Mouse (Mus musculus) stomach, embryonic 15.5 days (tissue): ENCODE measurements around the gene Zfp553. TPM values are rescaled to one million over a fixed set of nuclear protein-coding genes. Genes with fewer than 3 reads are reported as not detected.

Experiments
- ATAC-seq: fragments of 200-750 bp; cut with Nextera tagmentation; 2 replicates; pipeline ENCODE4 v1.8.0; 2017; ENCODE audit warnings: low read depth, moderate number of reproducible peaks, moderate TSS enrichment; ENCODE audit not compliant: insufficient read depth, low FRiP score
- H3K27ac ChIP-seq: fragments of 300-500 bp; sonication (generic); 2 replicates; pipeline ENCODE4 v1.5.1; 2015; ENCODE audit warnings: mild to moderate bottlenecking, inconsistent platforms
- H3K27me3 ChIP-seq: fragments of 300-500 bp; sonication (generic); replicated peaks from 2 replicates; pipeline ENCODE4 v1.6.1; 2015; ENCODE audit warnings: inconsistent platforms
- H3K36me3 ChIP-seq: fragments of 300-500 bp; sonication (generic); 2 replicates; pipeline ENCODE4 v1.6.1; 2015; ENCODE audit warnings: inconsistent platforms
- H3K4me1 ChIP-seq: fragments of 300-500 bp; sonication (generic); 2 replicates; pipeline ENCODE4 v1.6.1; 2015; ENCODE audit warnings: inconsistent platforms
- H3K4me2 ChIP-seq: fragments of 300-500 bp; sonication (generic); 2 replicates; pipeline ENCODE4 v1.6.1; 2015; ENCODE audit warnings: mild to moderate bottlenecking, inconsistent platforms
- H3K4me3 ChIP-seq: fragments of 300-500 bp; sonication (generic); replicated peaks from 2 replicates; pipeline ENCODE4 v1.5.1; 2015; ENCODE audit warnings: inconsistent platforms
- H3K9ac ChIP-seq: fragments of 300-500 bp; sonication (generic); 2 replicates; pipeline ENCODE4 v1.6.1; 2015; ENCODE audit warnings: inconsistent platforms
- H3K9me3 ChIP-seq: fragments of 300-500 bp; sonication (generic); 2 replicates; pipeline ENCODE4 v1.6.1; 2016; ENCODE audit warnings: inconsistent platforms
- WGBS: fragments of 180-500 bp; shearing (Covaris S2); methylation state at CpG from one replicate; pipeline ENCODE4 v1.1.7; 2015; 5-methylcytosine and 5-hydroxymethylcytosine counted together
- polyA plus RNA-seq: library from polyadenylated mRNA; unstranded; fragments of >200 nt; fragmentation: Nextera tagmentation; extraction: Ambion mirVana; gene quantifications from 2 replicates; pipeline ENCODE4 v1.2.1, GENCODE M21; 2015

Gene Zfp553
- polyA plus RNA-seq, 1 experiment from 2014 or later = 33.9 TPM

DNA sequence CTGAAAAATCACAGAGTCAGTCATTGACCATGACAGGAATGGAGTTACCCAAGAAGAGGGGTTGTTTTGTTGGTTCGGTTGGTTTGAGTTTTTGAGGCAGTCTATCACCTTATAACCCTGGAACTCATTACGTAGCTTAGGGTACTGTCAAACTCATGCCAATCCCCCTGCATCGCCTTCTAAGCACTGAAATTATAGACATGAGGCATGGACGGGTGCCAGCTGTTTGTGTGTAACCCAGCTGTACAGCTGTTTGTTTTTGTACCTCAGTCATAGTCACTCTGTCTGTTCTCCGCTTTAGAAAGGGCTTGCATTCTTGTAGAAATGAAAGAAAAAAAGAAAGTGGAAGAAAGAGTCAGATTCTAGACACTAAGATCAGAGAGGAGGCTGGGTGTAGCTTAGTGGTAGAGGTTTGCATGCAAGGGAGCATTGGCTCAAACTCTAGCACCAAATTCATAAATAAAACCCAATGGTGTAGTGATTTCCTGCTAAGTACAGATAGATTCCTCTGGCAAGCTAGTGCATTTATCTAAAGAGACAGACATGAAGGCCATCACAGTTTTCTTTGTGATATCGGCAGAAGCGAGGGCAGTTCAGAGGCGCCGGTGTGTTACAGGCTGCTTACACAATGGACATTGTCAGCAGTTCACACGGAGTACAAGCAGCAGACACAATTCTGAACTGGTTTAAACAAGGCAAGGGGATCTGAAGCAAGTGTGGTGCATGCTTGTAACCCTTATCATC, 29.5 kb downstream of the Zfp553 start:
- WGBS = 69% methylated on average over 10 of the region's 10 CpGs
- no peak overlapping the region for H3K4me2 ChIP-seq
- no peaks in the 10 kb centered on the region for H3K36me3 ChIP-seq
- H3K4me1 ChIP-seq = peaks cover 16% of the 10 kb centered on the region
- H3K9ac ChIP-seq = no peak overlapping the region
- no peak overlapping the region for H3K4me3 ChIP-seq
- H3K27me3 ChIP-seq = no peaks in the 10 kb centered on the region
- ATAC-seq = no peak
- no peak overlapping the region for H3K27ac ChIP-seq
- no peaks in the 10 kb centered on the region for H3K9me3 ChIP-seq

DNA sequence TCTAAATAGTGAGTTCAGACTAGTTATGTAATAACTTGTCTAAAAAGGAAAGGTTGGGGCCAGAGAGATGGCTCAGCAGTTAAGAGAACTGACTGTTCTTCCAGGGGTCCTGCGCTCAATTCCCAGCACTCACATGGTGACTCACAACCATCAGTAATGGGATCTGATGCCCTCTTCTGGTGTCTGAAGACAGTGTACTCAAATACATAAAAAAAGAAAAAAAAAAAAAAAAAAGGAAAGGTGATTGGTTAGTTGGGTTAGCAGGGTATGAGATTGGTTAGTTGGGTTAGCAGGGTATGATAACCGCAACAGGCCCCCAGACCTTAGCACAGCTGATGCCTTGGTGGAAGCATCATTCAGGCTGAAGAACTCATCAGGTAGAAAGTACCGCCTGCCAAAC, 30.7 kb downstream of the Zfp553 start:
- no peaks in the 10 kb centered on the region for H3K27me3 ChIP-seq
- 96% methylated on average over 3 of the region's 3 CpGs for WGBS
- no peaks in the 10 kb centered on the region for H3K9me3 ChIP-seq
- no peak overlapping the region for H3K9ac ChIP-seq
- H3K36me3 ChIP-seq = no peaks in the 10 kb centered on the region
- H3K4me2 ChIP-seq = no peak overlapping the region
- H3K4me1 ChIP-seq = peaks cover 16% of the 10 kb centered on the region
- ATAC-seq = no peak
- no peak overlapping the region for H3K4me3 ChIP-seq
- H3K27ac ChIP-seq = no peak overlapping the region

DNA sequence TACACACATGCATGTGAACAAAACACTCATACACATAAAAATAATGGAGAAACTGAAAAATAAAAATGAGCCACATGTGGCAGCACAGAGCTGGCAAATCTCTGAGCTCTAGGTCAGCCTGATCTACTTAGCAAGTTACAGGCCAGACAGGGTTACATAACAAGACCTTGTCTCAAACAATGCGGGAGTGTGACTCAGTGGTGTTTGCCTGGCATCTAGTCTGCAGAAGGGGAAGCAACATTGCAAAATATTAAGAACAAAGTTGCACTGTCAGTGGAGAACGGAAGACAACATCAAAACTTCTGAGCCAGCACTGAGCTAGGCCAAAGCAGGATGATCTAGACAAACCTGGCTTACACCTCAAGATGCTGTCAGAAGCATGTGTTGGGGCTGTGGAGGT, 37.4 kb downstream of the Zfp553 start:
- H3K4me1 ChIP-seq = peaks cover 15% of the 10 kb centered on the region
- no peak overlapping the region for H3K4me2 ChIP-seq
- peaks cover 7% of the 10 kb centered on the region; the same call in 1 of the 2 replicates for H3K36me3 ChIP-seq
- no peaks in the 10 kb centered on the region for H3K27me3 ChIP-seq
- no peak overlapping the region for H3K27ac ChIP-seq
- WGBS = 79% methylated on average over 2 of the region's 2 CpGs
- no peaks in the 10 kb centered on the region for H3K9me3 ChIP-seq
- H3K9ac ChIP-seq = no peak overlapping the region
- no peak overlapping the region for H3K4me3 ChIP-seq
- no peak for ATAC-seq

DNA sequence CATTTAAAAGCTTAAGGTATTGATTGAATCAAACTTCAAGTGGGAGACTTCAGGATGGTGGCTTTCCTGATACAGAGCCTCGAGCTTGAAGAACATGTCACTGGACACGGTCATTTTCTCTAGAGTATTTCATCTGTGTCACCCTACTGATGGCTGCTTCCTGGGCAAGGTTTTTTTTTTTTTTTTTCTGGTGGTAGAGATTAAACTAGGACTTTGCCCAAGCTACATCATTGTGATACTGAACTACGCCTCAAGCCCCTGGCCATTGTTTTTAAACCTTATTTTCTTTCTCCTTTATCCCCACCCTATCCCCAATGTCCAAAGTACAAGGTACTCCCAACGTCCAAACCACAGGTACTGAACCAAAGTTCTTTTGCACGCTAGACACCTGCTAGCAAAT, 37.8 kb downstream of the Zfp553 start:
- Histone ChIP-seq H3K4me3 (no peak overlapping the region), H3K9ac (no peak overlapping the region), H3K9me3 (no peaks in the 10 kb centered on the region), H3K4me1 (peaks cover 15% of the 10 kb centered on the region), H3K36me3 (peaks cover 7% of the 10 kb centered on the region; the same call in 1 of the 2 replicates), H3K4me2 (no peak overlapping the region), H3K27me3 (no peaks in the 10 kb centered on the region), H3K27ac (no peak overlapping the region)
- ATAC-seq = no peak
- WGBS = 77% methylated on average over 5 of the region's 5 CpGs

DNA sequence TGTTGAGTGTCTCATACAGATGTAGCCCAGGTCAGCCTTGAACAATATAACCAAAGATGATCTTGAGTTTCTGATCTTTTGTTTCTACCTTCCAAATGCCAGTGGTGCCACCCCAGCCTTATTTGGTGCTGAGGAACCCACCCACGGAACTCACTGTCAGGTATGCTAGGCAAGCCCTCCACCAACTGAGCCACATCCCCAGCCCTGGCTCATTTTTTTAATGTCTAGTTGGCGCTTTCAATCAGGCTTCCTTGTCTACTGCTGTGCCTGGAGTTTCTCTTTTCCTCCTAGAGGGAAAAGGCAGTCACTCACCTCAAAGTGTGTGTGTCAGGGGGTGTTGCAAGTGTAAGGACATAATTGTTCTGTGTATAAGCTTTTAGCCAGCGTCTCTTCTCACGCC, 38.2 kb downstream of the Zfp553 start:
- no peak for ATAC-seq
- peaks cover 7% of the 10 kb centered on the region; the same call in 1 of the 2 replicates for H3K36me3 ChIP-seq
- peaks cover 15% of the 10 kb centered on the region for H3K4me1 ChIP-seq
- H3K4me3 ChIP-seq = no peak overlapping the region; the same call in 1 of the 2 replicates
- H3K4me2 ChIP-seq = 0 out of 2 replicates have a peak overlapping the region, but pooled peaks have one; percentile 2
- no peak overlapping the region for H3K9ac ChIP-seq
- H3K27ac ChIP-seq = no peak overlapping the region
- H3K27me3 ChIP-seq = no peaks in the 10 kb centered on the region
- 95% methylated on average over 4 of the region's 4 CpGs for WGBS
- H3K9me3 ChIP-seq = no peaks in the 10 kb centered on the region

DNA sequence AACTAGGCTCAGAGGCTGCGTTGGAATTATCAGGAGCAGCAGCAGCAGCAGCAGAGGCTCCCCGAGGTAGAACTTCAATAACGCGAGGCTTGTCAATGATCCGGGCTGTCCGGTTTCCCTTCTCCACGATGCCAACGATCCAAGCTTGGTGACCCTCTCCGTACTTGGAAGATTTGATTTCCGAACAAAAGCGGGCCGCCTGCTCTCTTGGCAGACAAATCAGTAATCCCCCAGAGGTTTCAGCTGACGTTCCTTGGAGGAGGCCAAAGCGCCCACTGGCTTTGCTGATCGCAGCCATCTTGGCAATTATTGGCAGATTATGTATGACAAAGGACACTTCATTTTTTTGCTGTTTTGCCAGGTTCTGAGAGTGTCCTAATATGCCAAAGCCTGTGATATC, 39.7 kb downstream of the Zfp553 start:
- no peak for ATAC-seq

DNA sequence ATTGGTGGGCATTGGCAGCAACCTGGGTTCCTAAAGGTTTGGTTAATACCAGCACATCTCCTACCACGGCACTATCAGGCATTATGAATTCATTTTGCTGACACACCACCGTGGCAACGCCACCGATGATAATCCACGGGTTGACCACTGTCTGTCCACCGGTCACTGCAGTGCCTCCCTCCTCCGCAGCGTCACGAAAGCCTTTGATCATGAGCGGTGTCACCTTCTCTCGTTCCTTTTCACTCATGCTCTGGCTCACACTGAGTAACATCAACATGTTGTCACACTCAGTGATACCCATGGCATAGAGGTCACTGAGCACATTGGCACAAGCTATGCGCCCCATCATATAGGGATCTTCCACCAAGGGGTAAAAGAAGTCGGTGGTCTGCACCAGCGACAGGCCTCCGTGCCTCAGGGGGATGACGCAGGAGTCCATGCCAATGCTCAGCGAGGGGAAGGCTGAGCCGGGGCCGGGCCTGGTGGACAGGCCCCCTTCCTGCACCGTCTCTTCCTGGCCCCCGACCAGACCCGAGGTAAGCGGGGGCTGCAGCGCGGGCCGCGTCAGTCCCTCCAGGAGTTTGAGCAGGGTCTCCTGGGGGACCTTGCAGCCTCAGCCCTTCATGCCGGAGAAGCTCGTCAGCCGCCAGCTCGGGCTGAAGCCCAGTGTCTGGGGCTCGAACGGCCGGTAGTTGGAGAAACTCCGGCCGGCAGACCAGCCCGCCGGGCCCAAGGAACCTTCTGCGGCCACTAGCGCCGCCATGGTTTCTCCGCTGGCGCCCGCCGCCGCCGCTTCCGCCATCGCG, 40.5 kb downstream of the Zfp553 start:
- Histone ChIP-seq H3K4me2 (peak overlapping the region; percentile 77), H3K4me3 (peak overlapping the region; percentile 64), H3K27ac (peak overlapping the region; percentile 77), H3K9me3 (no peaks in the 10 kb centered on the region), H3K36me3 (peaks cover 7% of the 10 kb centered on the region; the same call in 1 of the 2 replicates), H3K27me3 (no peaks in the 10 kb centered on the region), H3K4me1 (peaks cover 15% of the 10 kb centered on the region), H3K9ac (peak overlapping the region; percentile 82)
- WGBS = 14% methylated on average over 46 of the region's 50 CpGs
- ATAC-seq = peak; percentile 9; the same call in 1 of the 2 replicates

More for the DNA sequence above, 39.7 kb downstream of the Zfp553 start:
- H3K27me3 ChIP-seq = no peaks in the 10 kb centered on the region
- H3K4me1 ChIP-seq = peaks cover 15% of the 10 kb centered on the region
- H3K4me2 ChIP-seq = peak overlapping the region; percentile 77
- peak overlapping the region; percentile 64 for H3K4me3 ChIP-seq
- H3K9me3 ChIP-seq = no peaks in the 10 kb centered on the region
- 94% methylated on average over 15 of the region's 15 CpGs for WGBS
- peaks cover 7% of the 10 kb centered on the region; the same call in 1 of the 2 replicates for H3K36me3 ChIP-seq
- no peak overlapping the region for H3K27ac ChIP-seq
- H3K9ac ChIP-seq = no peak overlapping the region

DNA sequence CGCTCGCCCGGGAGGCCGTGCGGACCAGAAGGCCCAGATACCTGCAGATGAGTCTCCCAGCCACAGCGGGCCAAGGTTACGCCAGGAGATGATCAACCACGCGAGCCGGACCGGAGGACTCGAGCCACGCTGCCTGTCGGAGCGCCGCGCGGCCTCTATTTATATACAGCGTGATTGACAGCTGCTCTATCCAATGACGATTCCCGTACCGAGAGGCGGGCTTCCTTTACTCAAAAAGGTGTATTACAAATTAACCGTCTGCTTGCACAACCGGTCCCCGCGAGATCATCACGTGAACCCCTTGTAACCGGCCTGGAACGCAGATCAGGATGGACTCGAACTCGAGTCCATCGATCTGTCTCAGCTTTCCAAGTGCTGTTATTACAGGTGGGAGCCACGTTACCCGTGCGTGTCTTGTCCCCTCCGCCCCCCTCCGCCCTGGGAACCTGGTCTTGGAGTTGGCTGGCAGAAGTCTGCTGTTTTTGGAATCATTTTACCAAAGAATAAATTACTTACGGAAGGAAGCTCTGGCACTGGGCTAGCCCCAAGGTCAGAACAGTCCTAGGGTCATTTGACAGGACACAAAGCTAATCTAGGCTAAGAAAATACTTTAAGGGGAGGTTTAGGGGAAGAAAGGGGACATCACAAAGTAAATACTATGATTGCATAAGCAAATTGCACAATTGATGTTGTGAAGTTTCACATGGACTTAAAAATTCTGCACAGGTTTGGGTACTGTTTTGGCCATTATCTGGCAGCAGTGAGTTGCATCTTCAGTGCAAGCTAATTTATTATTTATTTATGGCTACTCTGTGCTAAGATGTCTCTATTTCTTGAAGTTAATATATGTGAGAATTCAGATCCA, 41.3 kb downstream of the Zfp553 start, which contains the start of gene Sephs2:
Gene Sephs2 (minus strand): TSS at position 131 of the 865 bp plus-strand sequence.
- H3K27me3 ChIP-seq = no peaks in the 10 kb centered on the region
- H3K4me1 ChIP-seq = peaks cover 15% of the 10 kb centered on the region
- H3K36me3 ChIP-seq = peaks cover 4% of the 10 kb centered on the region; the same call in 1 of the 2 replicates
- peak within 1 kb of the TSS; percentile 77 for H3K4me2 ChIP-seq
- no peaks in the 10 kb centered on the region for H3K9me3 ChIP-seq
- peak within 1 kb of the TSS; percentile 82 for H3K9ac ChIP-seq
- peak within 1 kb of the TSS; percentile 77 for H3K27ac ChIP-seq
- peak within 1 kb of the TSS; percentile 64 for H3K4me3 ChIP-seq
- 3% methylated on average over 39 of the region's 39 CpGs for WGBS
- ATAC-seq = peak; percentile 83

DNA sequence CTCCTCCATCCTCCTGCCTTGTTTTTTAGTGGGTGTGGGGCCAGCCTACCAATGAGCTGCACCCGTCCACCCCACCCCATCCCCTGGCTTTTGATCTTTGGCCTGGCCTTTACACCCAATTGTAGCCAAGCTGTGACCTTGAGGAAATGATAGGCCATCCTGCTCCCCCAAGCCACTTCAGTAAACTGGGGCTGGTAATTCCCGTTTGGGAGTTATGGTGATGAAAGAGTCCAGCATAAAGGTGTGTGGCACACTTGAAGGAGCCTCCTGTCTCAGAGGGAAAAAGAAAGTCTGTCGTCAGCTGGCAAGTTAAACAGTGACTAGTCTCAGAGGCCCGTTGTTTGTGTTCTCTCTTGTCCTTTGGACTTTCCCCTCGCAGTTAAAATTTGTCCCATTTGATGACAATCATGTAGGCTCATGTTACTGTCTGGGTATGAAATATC, 43.7 kb downstream of the Zfp553 start:
- WGBS = 58% methylated on average over 5 of the region's 5 CpGs
- no peak overlapping the region for H3K4me3 ChIP-seq
- H3K4me1 ChIP-seq = peaks cover 15% of the 10 kb centered on the region
- no peak overlapping the region for H3K4me2 ChIP-seq
- no peaks in the 10 kb centered on the region for H3K27me3 ChIP-seq
- H3K27ac ChIP-seq = peak overlapping the region; percentile 80
- no peaks in the 10 kb centered on the region; the same call in 1 of the 2 replicates for H3K36me3 ChIP-seq
- no peaks in the 10 kb centered on the region for H3K9me3 ChIP-seq
- H3K9ac ChIP-seq = no peak overlapping the region
- peak; percentile 51 for ATAC-seq

DNA sequence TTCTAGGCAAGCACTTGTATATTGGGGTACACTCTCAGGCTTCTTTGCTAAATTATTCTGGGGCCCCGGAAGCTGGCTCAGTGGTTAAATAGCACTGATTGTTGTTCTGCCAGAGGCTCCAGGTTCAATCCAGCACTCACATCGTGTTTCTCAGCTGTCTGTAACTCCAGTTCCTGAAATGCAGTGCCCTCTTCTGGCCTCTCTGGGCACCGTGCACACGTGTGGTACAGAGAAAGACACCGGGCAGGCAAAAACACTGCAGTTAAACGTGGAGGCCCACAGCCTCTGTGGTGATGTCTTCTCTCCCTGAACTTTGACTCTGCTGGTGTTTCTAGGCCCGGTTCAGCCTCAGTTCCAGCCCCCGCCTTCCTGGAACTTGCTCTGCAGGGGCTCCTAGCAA, 45.5 kb downstream of the Zfp553 start:
- Histone ChIP-seq H3K4me3 (no peak overlapping the region), H3K4me2 (no peak overlapping the region), H3K36me3 (no peaks in the 10 kb centered on the region), H3K27ac (no peak overlapping the region), H3K27me3 (no peaks in the 10 kb centered on the region), H3K4me1 (0 out of 2 replicates have a peak, but pooled peaks cover 3% of the 10 kb centered on the region), H3K9ac (no peak overlapping the region), H3K9me3 (no peaks in the 10 kb centered on the region)
- 24% methylated on average over 8 of the region's 8 CpGs for WGBS
- no peak for ATAC-seq

DNA sequence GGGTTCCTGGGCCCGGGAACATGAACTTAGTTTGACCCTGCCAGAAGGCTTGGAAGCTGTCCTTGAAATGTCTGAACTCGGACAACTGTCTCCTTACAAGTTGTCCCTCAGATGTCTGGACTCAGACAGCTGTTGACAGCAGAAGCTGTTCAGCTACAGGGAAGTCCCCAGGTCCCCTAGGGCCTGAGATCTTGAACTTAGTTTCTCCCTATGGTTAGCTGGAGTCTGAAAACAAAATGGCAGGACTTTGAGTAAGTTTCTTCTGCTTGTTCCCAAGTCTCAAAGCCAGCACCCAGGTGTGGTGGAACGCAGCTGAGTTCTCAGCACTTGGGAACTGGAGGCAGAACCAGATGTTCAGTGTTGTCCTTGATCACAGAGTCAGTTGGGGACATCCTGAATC, 47.2 kb downstream of the Zfp553 start:
- H3K27me3 ChIP-seq = no peaks in the 10 kb centered on the region
- no peak for ATAC-seq
- H3K4me2 ChIP-seq = no peak overlapping the region
- H3K27ac ChIP-seq = no peak overlapping the region
- H3K4me3 ChIP-seq = no peak overlapping the region
- no peak overlapping the region for H3K9ac ChIP-seq
- WGBS = 48% methylated on average over 3 of the region's 3 CpGs
- no peaks in the 10 kb centered on the region for H3K4me1 ChIP-seq
- no peaks in the 10 kb centered on the region for H3K36me3 ChIP-seq
- H3K9me3 ChIP-seq = no peaks in the 10 kb centered on the region
